Mouse (Mus musculus): Measurements from ENCODE around the gene Apold1. TPM values are rescaled to one million over a fixed set of nuclear protein-coding genes. Genes with fewer than 3 reads are reported as not detected.
A peak's percentile ranks its signal among the peaks of the same experiment; 100 is the strongest.

Gene Apold1
- polyA plus RNA-seq, 1 experiment from 2014 or later: 3.5 TPM

DNA sequence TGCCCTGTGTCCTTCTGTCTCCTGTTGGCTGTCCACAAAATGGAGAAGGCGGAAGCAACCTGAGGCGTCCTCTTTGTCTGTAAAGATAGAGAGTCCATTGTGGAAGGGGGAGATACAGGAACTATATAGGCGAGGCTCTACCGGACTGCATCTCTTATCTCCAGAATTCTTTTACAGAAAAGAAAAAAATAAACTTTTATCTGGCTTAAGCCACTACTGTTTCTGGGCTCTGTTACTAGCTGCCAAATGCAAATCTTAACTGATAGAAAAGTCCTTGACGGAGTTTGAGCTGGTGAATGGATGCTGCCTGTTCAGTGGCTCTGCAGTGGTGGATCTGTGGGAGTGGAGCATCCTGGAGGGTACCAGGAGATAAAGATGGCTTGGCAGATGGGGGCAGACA, 30.2 kb upstream of the Apold1 start:
- Histone ChIP-seq H3K9me3 (no peaks in the 10 kb centered on the region), H3K4me3 (replicated peaks) (no peak overlapping the region), H3K4me2 (replicated peaks) (no peak overlapping the region), H3K27me3 (replicated peaks) (no peaks in the 10 kb centered on the region), H3K27ac (no peak overlapping the region), H3K36me3 (peaks cover 4% of the 10 kb centered on the region; the same call in 1 of the 2 replicates), H3K4me1 (replicated peaks) (no peaks in the 10 kb centered on the region), H3K9ac (no peak overlapping the region)
- 83% methylated on average over 5 of the region's 5 CpGs for WGBS
- ATAC-seq: no peak

- no peak overlapping the region for H3K27ac ChIP-seq
- no peak overlapping the region for H3K4me2 ChIP-seq (replicated peaks)
- H3K9me3 ChIP-seq: no peaks in the 10 kb centered on the region
- ATAC-seq: no peak
- peaks cover 4% of the 10 kb centered on the region; the same call in 1 of the 2 replicates for H3K36me3 ChIP-seq
- WGBS: 72% methylated on average over 11 of the region's 11 CpGs
- H3K9ac ChIP-seq: no peak overlapping the region
- no peak overlapping the region for H3K4me3 ChIP-seq (replicated peaks)
- no peaks in the 10 kb centered on the region for H3K27me3 ChIP-seq (replicated peaks)
- H3K4me1 ChIP-seq (replicated peaks): no peaks in the 10 kb centered on the region
Measured at GRCm38 (mm10) chr6:134953976-134954375, 27.5 kb upstream of the Apold1 start.

GRCm38 (mm10) chr6:134956388-134956787, 25.1 kb upstream of the Apold1 start:
- WGBS: 89% methylated on average over 4 of the region's 4 CpGs
- no peak for ATAC-seq
- H3K27ac ChIP-seq: no peak overlapping the region
- H3K9me3 ChIP-seq: no peaks in the 10 kb centered on the region
- H3K4me1 ChIP-seq (replicated peaks): no peaks in the 10 kb centered on the region
- no peaks in the 10 kb centered on the region for H3K27me3 ChIP-seq (replicated peaks)
- H3K4me3 ChIP-seq (replicated peaks): no peak overlapping the region
- no peak overlapping the region for H3K9ac ChIP-seq
- peaks cover 4% of the 10 kb centered on the region; the same call in 1 of the 2 replicates for H3K36me3 ChIP-seq
- H3K4me2 ChIP-seq (replicated peaks): no peak overlapping the region

GRCm38 (mm10) chr6:134961286-134961685, 20.2 kb upstream of the Apold1 start:
- Histone ChIP-seq H3K4me3 (replicated peaks) (no peak overlapping the region), H3K9me3 (no peaks in the 10 kb centered on the region), H3K27me3 (replicated peaks) (no peaks in the 10 kb centered on the region), H3K36me3 (no peaks in the 10 kb centered on the region), H3K9ac (no peak overlapping the region), H3K4me2 (replicated peaks) (no peak overlapping the region), H3K27ac (no peak overlapping the region), H3K4me1 (replicated peaks) (no peaks in the 10 kb centered on the region)
- no peak for ATAC-seq
- WGBS: 71% methylated on average over 5 of the region's 5 CpGs

GRCm38 (mm10) chr6:134961858-134962517, 19.5 kb upstream of the Apold1 start:
- Histone ChIP-seq H3K4me3 (replicated peaks) (no peak overlapping the region), H3K4me1 (replicated peaks) (no peaks in the 10 kb centered on the region), H3K27ac (no peak overlapping the region), H3K9ac (no peak overlapping the region), H3K9me3 (no peaks in the 10 kb centered on the region), H3K36me3 (no peaks in the 10 kb centered on the region), H3K27me3 (replicated peaks) (no peaks in the 10 kb centered on the region), H3K4me2 (replicated peaks) (no peak overlapping the region)
- 42% methylated on average over 9 of the region's 9 CpGs for WGBS
- ATAC-seq: no peak

GRCm38 (mm10) chr6:134962518-134962893, 19.0 kb upstream of the Apold1 start:
- no peak overlapping the region for H3K27ac ChIP-seq
- no peaks in the 10 kb centered on the region for H3K9me3 ChIP-seq
- H3K36me3 ChIP-seq: no peaks in the 10 kb centered on the region
- no peak overlapping the region for H3K4me3 ChIP-seq (replicated peaks)
- H3K4me1 ChIP-seq (replicated peaks): no peaks in the 10 kb centered on the region
- H3K9ac ChIP-seq: no peak overlapping the region
- 74% methylated on average over 5 of the region's 5 CpGs for WGBS
- no peaks in the 10 kb centered on the region for H3K27me3 ChIP-seq (replicated peaks)
- no peak for ATAC-seq
- no peak overlapping the region for H3K4me2 ChIP-seq (replicated peaks)

- Histone ChIP-seq H3K4me3 (replicated peaks) (no peak overlapping the region), H3K4me1 (replicated peaks) (no peaks in the 10 kb centered on the region), H3K9me3 (no peaks in the 10 kb centered on the region), H3K9ac (no peak overlapping the region), H3K36me3 (no peaks in the 10 kb centered on the region), H3K4me2 (replicated peaks) (no peak overlapping the region), H3K27me3 (replicated peaks) (no peaks in the 10 kb centered on the region), H3K27ac (no peak overlapping the region)
- ATAC-seq: no peak
- 71% methylated on average over 2 of the region's 2 CpGs for whole genome bisulfite sequencing
Measured at GRCm38 (mm10) chr6:134963910-134964309, 17.6 kb upstream of the Apold1 start.

DNA sequence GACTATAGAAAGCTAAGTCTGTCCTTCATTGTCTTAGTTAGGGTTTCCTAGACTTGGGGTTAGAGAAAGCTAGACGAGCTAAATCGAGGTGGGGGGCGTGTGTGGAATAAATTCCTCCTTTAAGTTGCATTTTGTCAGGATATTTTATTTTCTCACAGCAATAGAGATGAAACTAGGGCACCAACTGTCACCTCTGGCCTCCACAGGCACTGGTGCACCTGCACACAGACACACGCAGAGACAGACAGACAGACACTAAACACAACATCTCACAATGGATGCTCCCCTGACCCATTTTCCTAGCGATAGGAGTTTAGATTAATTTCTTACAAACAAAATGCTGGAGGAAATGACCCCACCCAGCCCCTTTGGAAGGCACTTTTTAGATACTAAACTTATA, 14.8 kb upstream of the Apold1 start:
- ATAC-seq: no peak
- no peak overlapping the region for H3K27ac ChIP-seq
- no peaks in the 10 kb centered on the region for H3K36me3 ChIP-seq
- H3K9me3 ChIP-seq: no peaks in the 10 kb centered on the region
- no peak overlapping the region for H3K4me3 ChIP-seq (replicated peaks)
- H3K4me1 ChIP-seq (replicated peaks): no peaks in the 10 kb centered on the region
- no peak overlapping the region for H3K9ac ChIP-seq
- WGBS: 80% methylated on average over 5 of the region's 5 CpGs
- no peaks in the 10 kb centered on the region for H3K27me3 ChIP-seq (replicated peaks)
- H3K4me2 ChIP-seq (replicated peaks): no peak overlapping the region

DNA sequence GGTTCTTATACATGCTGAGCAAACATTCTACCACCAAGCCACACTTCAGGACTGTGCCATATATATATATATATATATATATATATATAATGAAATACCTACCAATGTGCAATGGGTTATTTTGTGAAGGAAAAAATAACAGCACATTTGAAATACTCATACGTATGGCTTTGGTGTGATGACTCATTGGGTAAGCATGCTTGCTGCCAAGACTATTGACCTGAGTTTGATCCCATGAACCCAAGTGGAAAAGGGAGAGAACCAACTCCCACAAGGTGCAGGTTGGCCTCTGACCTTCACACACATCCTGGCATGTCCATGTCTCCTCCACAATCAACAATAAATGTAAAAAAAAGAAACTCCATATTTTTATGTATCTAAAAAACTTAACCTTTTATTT, 13.2 kb upstream of the Apold1 start:
- Histone ChIP-seq H3K4me1 (replicated peaks) (no peaks in the 10 kb centered on the region; the same call in 1 of the 2 replicates), H3K9me3 (no peaks in the 10 kb centered on the region), H3K4me2 (replicated peaks) (no peak overlapping the region), H3K9ac (no peak overlapping the region), H3K27me3 (replicated peaks) (no peaks in the 10 kb centered on the region), H3K4me3 (replicated peaks) (no peak overlapping the region), H3K27ac (no peak overlapping the region), H3K36me3 (no peaks in the 10 kb centered on the region)
- 47% methylated on average over 1 of the region's 1 CpGs for WGBS
- ATAC-seq: no peak

DNA sequence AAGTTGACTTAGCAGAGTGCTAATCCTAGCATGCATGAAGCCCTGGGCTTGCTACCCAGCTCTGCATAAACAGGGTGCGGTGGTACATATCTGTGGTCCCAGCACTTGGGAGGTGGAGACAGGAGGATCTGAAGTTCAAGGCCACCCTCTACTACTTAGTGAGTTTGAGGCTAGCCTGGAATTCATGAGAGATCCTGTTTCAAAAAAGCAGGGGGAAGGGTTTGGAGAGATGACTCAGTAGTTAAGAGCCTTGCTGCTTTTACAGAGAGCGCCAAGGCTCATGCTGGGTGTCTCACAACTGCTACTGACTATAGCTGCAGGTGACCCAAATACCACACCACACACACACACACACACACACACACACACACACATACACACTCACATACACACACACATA, 12.0 kb upstream of the Apold1 start:
- Histone ChIP-seq H3K9me3 (no peaks in the 10 kb centered on the region), H3K27ac (no peak overlapping the region), H3K4me3 (replicated peaks) (no peak overlapping the region), H3K27me3 (replicated peaks) (no peaks in the 10 kb centered on the region), H3K4me1 (replicated peaks) (no peaks in the 10 kb centered on the region; the same call in 1 of the 2 replicates), H3K9ac (no peak overlapping the region), H3K4me2 (replicated peaks) (no peak overlapping the region), H3K36me3 (no peaks in the 10 kb centered on the region)
- WGBS: 88% methylated on average over 2 of the region's 2 CpGs
- no peak for ATAC-seq

DNA sequence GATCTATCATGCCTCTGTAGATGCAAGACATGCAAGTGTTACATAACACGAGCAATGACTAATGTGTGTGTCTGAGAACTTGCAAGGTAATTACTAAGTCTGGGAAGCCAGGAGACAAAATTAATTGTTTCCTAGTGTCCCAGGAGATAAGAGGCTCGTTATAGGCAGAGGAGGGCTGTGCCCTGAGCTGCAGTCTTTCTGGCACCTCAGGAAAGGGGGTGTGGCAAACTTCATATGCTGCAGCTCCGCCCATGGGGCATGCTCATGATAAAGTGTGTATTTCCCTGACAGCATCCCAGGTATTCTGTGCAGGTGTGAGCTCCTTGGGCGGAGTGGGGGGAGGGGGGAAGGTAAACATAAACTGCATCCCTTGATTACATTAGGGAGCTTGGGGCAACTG, 9.4 kb upstream of the Apold1 start:
- Histone ChIP-seq H3K36me3 (no peaks in the 10 kb centered on the region), H3K9ac (no peak overlapping the region), H3K4me2 (replicated peaks) (no peak overlapping the region), H3K27me3 (replicated peaks) (no peaks in the 10 kb centered on the region), H3K27ac (no peak overlapping the region), H3K4me3 (replicated peaks) (no peak overlapping the region), H3K9me3 (no peaks in the 10 kb centered on the region), H3K4me1 (replicated peaks) (no peaks in the 10 kb centered on the region; the same call in 1 of the 2 replicates)
- 25% methylated on average over 4 of the region's 4 CpGs for WGBS
- ATAC-seq: peak; percentile 81

DNA sequence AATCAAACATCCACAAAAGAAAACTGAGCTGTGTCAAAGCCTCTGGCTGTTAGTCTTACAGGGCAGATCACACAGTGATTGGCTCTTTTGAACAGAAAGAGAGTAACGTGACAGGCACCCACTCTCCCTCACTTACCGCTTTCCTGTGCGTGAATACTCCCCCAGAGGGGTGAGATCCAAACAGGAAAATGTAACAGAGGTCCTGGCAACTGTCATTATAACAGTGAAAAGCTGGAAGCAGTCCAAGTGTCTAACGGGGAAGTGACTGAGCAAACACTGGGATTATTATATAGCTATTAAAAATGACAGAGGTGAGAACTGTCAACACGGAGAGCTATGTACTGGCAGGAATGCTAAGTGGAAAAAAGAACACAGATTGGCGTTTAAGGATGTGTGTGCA, 4.9 kb upstream of the Apold1 start:
- no peak overlapping the region for H3K4me3 ChIP-seq (replicated peaks)
- H3K36me3 ChIP-seq: no peaks in the 10 kb centered on the region
- no peaks in the 10 kb centered on the region for H3K9me3 ChIP-seq
- H3K27me3 ChIP-seq (replicated peaks): no peaks in the 10 kb centered on the region
- H3K27ac ChIP-seq: no peak overlapping the region
- no peak for ATAC-seq
- H3K4me2 ChIP-seq (replicated peaks): no peak overlapping the region
- H3K4me1 ChIP-seq (replicated peaks): no peaks in the 10 kb centered on the region; the same call in 1 of the 2 replicates
- 24% methylated on average over 6 of the region's 6 CpGs for WGBS
- H3K9ac ChIP-seq: no peak overlapping the region
